Mouse (Mus musculus) ES-E14 (cell line): ENCODE measurements around the gene Cldn6.

Source experiments
- HCFC1 ChIP-seq: IDR thresholded peaks from 2 replicates; pipeline ENCODE4 v1.6.1; 2012; ENCODE audit warnings: low read length, inconsistent platforms, borderline replicate concordance; ENCODE audit not compliant: insufficient read depth
- ZC3H11A ChIP-seq: IDR thresholded peaks from 2 replicates; pipeline ENCODE4 v1.6.1; 2012; ENCODE audit warnings: low read depth, mild to moderate bottlenecking, inconsistent platforms, low read length, borderline replicate concordance

DNA sequence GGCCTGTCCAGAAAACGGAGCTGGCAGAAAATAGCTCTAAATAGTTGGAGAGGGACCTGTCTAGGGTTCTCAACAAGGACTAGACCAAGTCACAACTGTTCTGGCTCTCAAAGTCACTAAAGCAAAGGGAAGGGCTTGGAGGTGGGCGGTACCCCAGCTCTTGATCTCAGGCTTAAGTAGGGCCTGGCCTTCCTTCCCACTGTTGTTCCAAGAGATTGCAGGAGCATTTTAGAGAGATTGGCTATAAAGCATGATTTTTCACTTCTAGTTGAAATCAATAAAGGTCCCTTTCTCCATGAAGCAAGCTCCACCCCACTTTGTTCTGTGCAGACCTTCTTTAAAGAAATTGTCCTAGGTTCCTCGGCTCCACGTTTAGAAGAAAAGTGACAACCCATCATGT is 46.4 kb downstream of the Cldn6 start:
- TF ChIP-seq ZC3H11A (no peak), HCFC1 (no peak)
